Mouse (Mus musculus) limb, embryonic 14.5 days (tissue): ENCODE results near the gene AI597479. TPM values are rescaled to one million over a fixed set of nuclear protein-coding genes. Genes with fewer than 3 reads are reported as not detected.

Experiments
- ATAC-seq: fragments of 200-750 bp; cut with Nextera tagmentation; 2 replicates; pipeline ENCODE4 v1.8.0; 2017; ENCODE audit warnings: low read depth, moderate number of reproducible peaks, moderate TSS enrichment; ENCODE audit not compliant: low FRiP score
- DNase-seq: peaks from one replicate; pipeline ENCODE4 v3.0.0-alpha.2; 2015; ENCODE audit warnings: low spot score
- H3K27ac ChIP-seq: fragments of 300-500 bp; sonication (generic); replicated peaks from 2 replicates; pipeline ENCODE4 v1.5.1; 2014; ENCODE audit warnings: low read depth, mild to moderate bottlenecking, low read length, moderate library complexity, mixed read lengths
- H3K27me3 ChIP-seq: fragments of 300-500 bp; sonication (generic); 2 replicates; pipeline ENCODE4 v1.6.1; 2014; ENCODE audit warnings: low read length, mixed read lengths; ENCODE audit not compliant: control insufficient read depth, insufficient read depth
- H3K36me3 ChIP-seq: fragments of 300-500 bp; sonication (generic); 2 replicates; pipeline ENCODE4 v1.6.1; 2014; ENCODE audit warnings: mild to moderate bottlenecking, low read length, moderate library complexity, mixed read lengths; ENCODE audit not compliant: control insufficient read depth, insufficient read depth
- H3K4me1 ChIP-seq: fragments of 300-500 bp; sonication (generic); 2 replicates; pipeline ENCODE4 v1.6.1; 2014; ENCODE audit warnings: antibody characterized with exemption, low read length, mixed read lengths; ENCODE audit not compliant: control insufficient read depth, insufficient read depth
- H3K4me2 ChIP-seq: fragments of 300-500 bp; sonication (generic); replicated peaks from 2 replicates; pipeline ENCODE4 v1.6.1; 2014; ENCODE audit warnings: low read depth, mild to moderate bottlenecking, low read length, moderate library complexity; ENCODE audit not compliant: severe bottlenecking
- H3K4me3 ChIP-seq: fragments of 300-500 bp; sonication (generic); replicated peaks from 2 replicates; pipeline ENCODE4 v1.5.1; 2014; ENCODE audit warnings: low read length
- H3K9ac ChIP-seq: fragments of 300-500 bp; sonication (generic); 2 replicates; pipeline ENCODE4 v1.6.1; 2014; ENCODE audit warnings: mild to moderate bottlenecking, low read depth, low read length, moderate library complexity; ENCODE audit not compliant: severe bottlenecking
- H3K9me3 ChIP-seq: fragments of 300-500 bp; sonication (generic); 2 replicates; pipeline ENCODE4 v1.6.1; 2016; ENCODE audit warnings: low read length; ENCODE audit not compliant: control insufficient read depth
- POLR2A ChIP-seq: fragments of 200-500 bp; IDR thresholded peaks from 2 replicates; pipeline ENCODE4 v1.8.0; 2012; ENCODE audit warnings: inconsistent platforms, mild to moderate bottlenecking, moderate library complexity, borderline replicate concordance; ENCODE audit not compliant: insufficient read depth, insufficient read length; ENCODE audit errors: extremely low read depth
- WGBS: fragments of 180-500 bp; shearing (Covaris S2); extraction: QIAGEN DNeasy Blood & Tissue Kit; methylation state at CpG from one replicate; pipeline ENCODE4 v1.1.7; 2014; 5-methylcytosine and 5-hydroxymethylcytosine counted together
- polyA plus RNA-seq, 2 experiments: library from polyadenylated mRNA; depleted of rRNA in 1 of 2; stranded (reverse) in 1 of 2; unstranded in 1 of 2; fragments of >200 nt; fragmentation: Nextera tagmentation in 1 of 2; extraction: Ambion mirVana in 1 of 2; gene quantifications; 2 replicates each; pipeline versions ENCODE4 v1.2.1 to v1.2.3; 2012 to 2014

Gene AI597479
- 20.7 and 22.2 TPM in 2 replicates for polyA plus RNA-seq (2012; rRNA removed)
- polyA plus RNA-seq (2014; fragmentation: Nextera tagmentation; extraction: Ambion mirVana), result 25.9 and 32.9 TPM in 2 replicates

DNA sequence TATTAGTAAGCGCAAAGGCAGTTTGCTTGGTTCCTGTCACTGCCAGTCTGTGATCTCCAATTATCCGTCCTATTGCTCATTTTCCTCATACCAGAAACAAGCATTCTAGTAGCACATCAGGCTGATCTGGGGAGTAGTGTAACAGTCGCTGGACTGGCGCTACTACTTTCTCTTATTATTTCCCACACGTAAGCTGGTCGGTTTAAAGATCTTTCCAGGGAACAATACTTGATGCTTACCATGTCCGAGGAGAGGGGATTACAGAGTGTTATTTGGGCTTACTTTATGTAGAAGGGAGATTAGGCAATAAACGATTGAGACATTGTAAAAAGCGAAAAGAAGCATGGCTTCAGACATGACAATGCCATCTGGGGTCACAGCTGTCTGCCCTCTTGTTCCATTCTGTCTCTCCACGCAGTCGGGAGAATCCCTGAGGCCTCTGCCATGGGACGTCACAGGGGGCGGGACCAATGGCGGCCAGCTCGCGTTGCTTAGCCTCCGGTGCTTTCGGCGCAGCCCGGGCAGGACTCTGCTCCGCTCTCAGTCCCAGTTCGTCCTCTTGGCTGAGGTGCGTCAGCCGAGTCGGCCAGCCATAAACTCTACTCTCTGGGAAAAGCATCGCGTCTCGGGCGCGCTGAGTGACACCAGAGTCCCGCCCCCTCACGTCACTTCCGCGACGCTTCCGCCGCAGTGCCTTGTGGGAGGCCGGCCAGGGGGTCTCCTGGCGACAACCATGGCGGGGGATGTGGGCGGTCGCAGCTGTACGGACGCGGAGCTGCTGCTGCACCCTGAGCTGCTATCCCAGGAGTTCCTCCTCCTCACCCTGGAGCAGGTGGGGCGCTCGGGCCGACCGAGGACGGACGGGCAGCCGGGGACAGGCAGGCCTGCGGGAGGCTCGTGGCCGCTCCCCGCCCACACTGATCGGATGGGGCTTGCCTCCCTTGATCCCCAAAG, at the start of gene AI597479, which contains the start of gene Tgfbrap1:
Gene AI597479 (plus strand): TSS at position 680 of the 954 bp plus-strand sequence.
Gene Tgfbrap1 (minus strand): TSS at position 607 of the 954 bp plus-strand sequence.
- TF ChIP-seq POLR2A, result peak; percentile 88; the same call in 1 of the 2 replicates
- Histone ChIP-seq H3K9me3 (no peaks in the 10 kb centered on the region), H3K4me2 (peak within 1 kb of the TSS; percentile 67), H3K36me3 (peaks cover 10% of the 10 kb centered on the region), H3K27ac (peak within 1 kb of the TSS; percentile 99), H3K4me3 (peak within 1 kb of the TSS; percentile 79), H3K9ac (peak within 1 kb of the TSS; percentile 88), H3K27me3 (no peaks in the 10 kb centered on the region), H3K4me1 (peaks cover 3% of the 10 kb centered on the region; the same call in 1 of the 2 replicates)
- ATAC-seq (peak; percentile 96), DNase-seq (peak; percentile 91)
- WGBS, result under 1% methylated on average over 56 of the region's 57 CpGs

DNA sequence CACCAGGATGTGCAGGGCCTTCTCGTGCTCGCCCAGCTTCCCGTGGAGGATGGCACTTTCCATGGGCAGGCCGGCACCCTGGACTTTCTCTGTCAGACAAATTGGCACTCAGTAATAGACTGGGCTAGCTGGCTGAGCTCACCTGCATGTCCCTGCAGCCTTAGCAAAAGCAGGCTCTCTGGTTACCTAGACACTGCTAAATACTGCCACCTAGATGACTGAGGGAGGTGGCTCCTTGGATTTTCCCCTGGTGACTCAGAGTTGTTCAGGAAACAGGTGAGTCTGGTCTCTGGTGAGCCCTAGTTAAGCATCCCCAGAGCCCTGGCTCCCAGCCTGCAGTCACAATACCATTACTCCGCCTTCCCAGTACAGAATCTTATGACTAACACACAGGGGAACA, 46.6 kb upstream of the AI597479 start:
- Histone ChIP-seq H3K27me3 (no peaks in the 10 kb centered on the region), H3K27ac (no peak overlapping the region), H3K9me3 (no peaks in the 10 kb centered on the region), H3K4me1 (no peaks in the 10 kb centered on the region), H3K4me2 (no peak overlapping the region), H3K4me3 (no peak overlapping the region), H3K9ac (no peak overlapping the region), H3K36me3 (peaks cover 73% of the 10 kb centered on the region)
- no peak for ATAC-seq
- WGBS, result 95% methylated on average over 5 of the region's 5 CpGs
- DNase-seq, result no peak
- TF ChIP-seq POLR2A, result no peak

DNA sequence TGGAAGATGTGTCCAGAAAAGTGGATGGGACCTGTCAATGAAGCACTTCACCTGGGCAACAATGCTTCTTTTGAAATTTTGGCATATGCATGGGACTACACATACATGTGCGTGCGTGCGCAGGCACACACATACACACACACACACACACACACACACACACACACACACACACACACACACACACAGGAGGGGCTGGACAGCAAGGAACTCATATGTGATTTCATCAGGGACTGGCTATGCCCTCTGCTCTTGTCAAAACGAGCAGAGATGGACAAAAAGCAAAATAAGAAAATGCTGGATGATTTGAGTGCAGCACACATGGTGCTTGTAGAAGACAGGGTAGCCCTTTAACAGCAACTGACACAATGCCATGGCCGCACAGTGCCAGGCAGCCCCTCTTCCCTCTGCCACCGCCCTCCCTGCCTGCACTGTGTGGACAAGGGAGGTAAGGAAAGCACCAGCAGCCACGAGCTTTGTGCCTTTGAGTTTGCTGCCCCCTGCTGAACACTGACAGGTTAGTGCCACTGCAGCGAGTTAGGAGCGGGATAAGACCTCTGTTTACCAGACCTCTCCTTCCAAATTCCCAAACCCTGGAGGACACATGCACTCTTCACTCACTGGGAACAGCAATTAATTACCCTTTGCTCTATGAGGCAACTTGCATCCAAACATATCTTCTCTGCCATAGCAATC, 32.7 kb upstream of the AI597479 start:
- peaks cover 25% of the 10 kb centered on the region for H3K36me3 ChIP-seq
- ATAC-seq (peak; percentile 78; the same call in 1 of the 2 replicates), DNase-seq (peak; percentile 78)
- no peak overlapping the region for H3K4me3 ChIP-seq
- H3K9me3 ChIP-seq, result no peaks in the 10 kb centered on the region
- H3K27ac ChIP-seq, result no peak overlapping the region
- no peak for TF ChIP-seq POLR2A
- H3K9ac ChIP-seq, result no peak overlapping the region
- no peak overlapping the region for H3K4me2 ChIP-seq
- WGBS, result 53% methylated on average over 8 of the region's 9 CpGs
- H3K4me1 ChIP-seq, result no peaks in the 10 kb centered on the region
- no peaks in the 10 kb centered on the region for H3K27me3 ChIP-seq

DNA sequence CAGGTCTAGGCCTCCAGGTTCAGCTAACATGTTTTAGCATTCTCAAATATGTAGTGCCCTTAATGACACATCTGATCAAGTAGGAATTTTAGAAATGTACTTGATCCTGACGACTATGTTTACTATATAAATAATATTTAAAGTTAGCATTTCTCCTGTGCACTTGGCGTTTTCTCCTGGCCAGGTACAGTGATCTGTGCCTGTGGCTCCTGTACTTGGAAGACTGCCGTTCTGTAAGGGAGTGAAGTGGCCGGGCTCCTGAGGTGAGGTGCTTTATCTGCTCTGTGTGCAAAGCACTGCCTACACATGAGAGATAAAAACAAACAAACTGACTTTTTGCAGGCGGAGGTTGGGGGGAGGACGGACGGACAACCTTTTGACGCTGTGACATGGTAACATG, 31.9 kb upstream of the AI597479 start:
- TF ChIP-seq POLR2A, result no peak
- Histone ChIP-seq H3K4me1 (no peaks in the 10 kb centered on the region), H3K36me3 (peaks cover 22% of the 10 kb centered on the region), H3K4me2 (no peak overlapping the region), H3K4me3 (no peak overlapping the region), H3K9ac (no peak overlapping the region), H3K27me3 (no peaks in the 10 kb centered on the region), H3K9me3 (no peaks in the 10 kb centered on the region), H3K27ac (no peak overlapping the region)
- no peak for ATAC-seq
- 88% methylated on average over 8 of the region's 8 CpGs for WGBS
- no peak for DNase-seq

DNA sequence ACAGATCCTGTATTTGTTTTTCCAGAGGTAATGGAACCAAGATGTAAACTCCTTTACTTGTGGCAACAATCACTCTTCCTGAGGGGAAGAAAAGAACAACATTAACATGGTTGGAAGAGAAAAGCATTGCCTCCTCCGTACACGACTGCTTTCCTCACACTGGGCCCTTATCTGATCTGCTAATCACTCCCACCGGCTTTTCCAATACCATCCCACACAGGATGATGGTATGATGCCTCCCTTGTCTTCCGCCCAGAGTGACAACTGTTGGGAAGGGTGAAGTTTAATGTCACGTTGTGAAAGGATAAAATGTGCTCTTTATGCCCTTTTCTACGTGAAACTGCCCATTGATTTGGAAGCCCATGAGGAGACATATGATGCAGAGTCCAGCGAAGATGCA, 31.0 kb upstream of the AI597479 start:
- 76% methylated on average over 7 of the region's 7 CpGs for WGBS
- H3K36me3 ChIP-seq, result peaks cover 20% of the 10 kb centered on the region
- ATAC-seq (no peak), DNase-seq (no peak)
- no peaks in the 10 kb centered on the region for H3K4me1 ChIP-seq
- H3K9me3 ChIP-seq, result no peaks in the 10 kb centered on the region
- no peak overlapping the region for H3K27ac ChIP-seq
- no peak overlapping the region for H3K9ac ChIP-seq
- no peak for TF ChIP-seq POLR2A
- H3K4me2 ChIP-seq, result no peak overlapping the region
- H3K27me3 ChIP-seq, result no peaks in the 10 kb centered on the region
- no peak overlapping the region for H3K4me3 ChIP-seq
